Mouse (Mus musculus) forelimb bud, embryonic 11.5 days (tissue): ENCODE measurements around the gene Mfap4.

Experiments used
- DNase-seq: peaks from one replicate; pipeline ENCODE4 v3.0.0-alpha.2; 2012; ENCODE audit warnings: low read depth, low spot score

Gene Mfap4

GRCm38 (mm10) chr11:61481239-61482090 is 3.8 kb upstream of the Mfap4 start:
- no peak for DNase-seq

GRCm38 (mm10) chr11:61483226-61483845 is 1.9 kb upstream of the Mfap4 start:
- peak; percentile 68 for DNase-seq

- DNase-seq: peak; percentile 57
Observed at GRCm38 (mm10) chr11:61484256-61484612, 997 bp upstream of the Mfap4 start.

GRCm38 (mm10) chr11:61485541-61486457 is 568 bp downstream of the Mfap4 start:
- no peak for DNase-seq

GRCm38 (mm10) chr11:61486458-61487219 is 1.4 kb downstream of the Mfap4 start:
- no peak for DNase-seq

GRCm38 (mm10) chr11:61487401-61487800 is 2.2 kb downstream of the Mfap4 start:
- no peak for DNase-seq

- DNase-seq: no peak
Observed at GRCm38 (mm10) chr11:61487936-61488335, 2.7 kb downstream of the Mfap4 start.

GRCm38 (mm10) chr11:61489085-61489484 is 3.9 kb downstream of the Mfap4 start:
- no peak for DNase-seq

GRCm38 (mm10) chr11:61489874-61490273 is 4.6 kb downstream of the Mfap4 start:
- DNase-seq: no peak

- DNase-seq: no peak
Observed at GRCm38 (mm10) chr11:61490944-61491520, 5.8 kb downstream of the Mfap4 start.

GRCm38 (mm10) chr11:61492749-61493401 is 7.6 kb downstream of the Mfap4 start:
- no peak for DNase-seq

GRCm38 (mm10) chr11:61493525-61494128 is 8.4 kb downstream of the Mfap4 start:
- DNase-seq: no peak

GRCm38 (mm10) chr11:61494129-61494997 is 9.1 kb downstream of the Mfap4 start, which contains the start of gene Mapk7:
Mapk7 (minus strand) TSS chr11:61494406.
- peak; percentile 100 for DNase-seq

- DNase-seq: no peak
Observed at GRCm38 (mm10) chr11:61495528-61495927, 10.3 kb downstream of the Mfap4 start.

GRCm38 (mm10) chr11:61497490-61497889 is 12.3 kb downstream of the Mfap4 start:
- DNase-seq: no peak

GRCm38 (mm10) chr11:61498736-61499504 is 13.7 kb downstream of the Mfap4 start:
- no peak for DNase-seq

- DNase-seq: no peak
Observed at GRCm38 (mm10) chr11:61503933-61504332, 18.7 kb downstream of the Mfap4 start.

GRCm38 (mm10) chr11:61504713-61505257 is 19.6 kb downstream of the Mfap4 start, which contains the start of gene B9d1:
B9d1 (plus strand) TSS chr11:61505144.
- peak; percentile 98 for DNase-seq
